Mouse (Mus musculus): ENCODE results near the gene Llcfc1.

DNA sequence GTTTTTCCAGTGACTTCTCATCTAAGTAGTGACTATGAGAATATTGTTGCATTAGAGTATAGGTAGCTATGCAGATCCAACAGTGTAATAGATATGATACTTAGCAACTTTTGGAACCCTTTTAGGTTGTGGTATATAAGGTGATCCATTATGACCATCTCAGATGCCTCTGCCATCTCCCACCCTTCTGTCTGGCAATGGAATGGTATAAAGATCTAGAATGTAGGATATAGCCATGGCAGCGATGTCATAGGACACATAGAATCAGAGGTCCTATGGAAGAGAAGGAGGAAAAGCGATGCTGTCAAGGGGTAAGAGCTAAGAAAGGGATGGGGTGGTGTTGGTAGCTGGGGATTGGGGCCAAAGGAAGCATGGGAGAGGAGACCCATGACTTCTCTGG, at the start of gene Llcfc1:
- TF ChIP-seq CTCF (IDR thresholded peaks at IDR 0.05; ENCODE audit: low read depth) (no peak), EP300 (IDR thresholded peaks at IDR 0.05; ENCODE audit: low read depth) (no peak)
